Mouse (Mus musculus): ENCODE measurements at regions not wholly inside any gene's neighbourhood (a gene's known extent, or its start where the extent isn't known, plus 50 kb on each side); places are given as distances from the start of the nearest gene placed in this dataset.

DNA sequence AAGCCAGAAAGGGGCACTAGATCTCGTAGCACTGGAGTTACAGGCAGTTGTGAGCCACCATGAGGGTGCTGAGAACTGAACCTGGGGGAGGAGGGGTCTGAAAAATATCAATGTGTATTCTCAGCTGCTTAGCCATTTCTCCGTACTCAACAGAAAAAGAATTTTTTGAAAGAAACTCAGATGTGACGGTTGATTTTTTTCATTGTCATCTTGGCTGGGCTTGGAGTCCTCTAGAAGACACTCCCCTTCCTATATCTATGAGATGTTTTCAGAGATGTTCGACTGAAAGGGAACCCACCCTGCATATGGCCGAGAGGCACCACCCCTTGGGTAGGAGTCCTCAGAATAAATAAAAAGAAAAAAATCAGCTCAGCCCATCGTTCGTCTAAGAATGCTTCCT is 110.1 kb downstream of the Tomm20 start:
- ATAC-seq (replicated peaks; ENCODE audit: low FRiP score, poor library complexity, severe bottlenecking), result no peak

DNA sequence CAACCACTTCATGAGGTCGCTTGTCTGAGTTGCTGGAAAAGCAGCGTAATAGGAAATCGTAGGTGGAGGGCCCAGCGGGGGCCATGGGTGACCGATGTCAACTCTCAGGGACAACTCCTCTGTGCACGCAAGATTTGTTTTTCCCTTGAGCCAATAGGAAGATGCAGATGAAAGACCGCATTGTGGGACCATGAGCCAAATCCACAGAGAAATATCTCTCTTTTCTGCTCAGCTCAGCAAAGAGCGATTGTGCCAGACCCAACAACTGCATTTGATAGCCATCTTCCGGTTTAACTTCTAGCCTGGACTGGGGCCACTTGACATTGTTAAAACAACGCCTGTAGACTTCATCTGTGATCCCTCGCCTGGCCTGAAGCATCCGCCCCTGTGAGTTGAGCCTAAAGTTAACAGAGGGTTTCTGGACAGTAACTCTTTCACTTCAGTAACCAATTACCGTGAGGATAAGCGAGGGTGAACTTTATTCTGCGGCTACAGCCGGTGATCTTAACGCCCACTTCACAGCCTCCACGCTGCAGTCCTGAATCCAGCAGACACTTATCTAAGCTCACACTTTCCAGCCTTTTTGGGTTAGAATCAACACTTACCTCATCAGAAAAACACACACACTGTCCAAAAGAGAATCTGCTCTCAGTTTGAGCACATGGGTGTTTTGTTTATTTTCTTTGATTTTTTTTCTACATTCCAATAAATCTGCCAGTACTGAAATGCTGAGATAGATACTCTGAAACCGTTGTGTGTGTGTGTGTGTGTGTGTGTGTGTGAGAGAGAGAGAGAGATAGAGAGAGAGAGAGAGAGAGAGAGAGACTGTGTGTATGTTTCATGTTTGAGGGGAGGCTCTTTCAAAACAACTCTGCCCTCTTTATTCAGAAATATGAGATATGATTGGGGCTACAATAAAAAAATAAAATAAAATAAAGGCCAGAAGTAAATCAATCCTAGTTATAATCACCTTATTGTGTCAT is 111.9 kb downstream of the Tomm20 start:
- ATAC-seq (replicated peaks; ENCODE audit: low FRiP score, poor library complexity, severe bottlenecking), result peak; percentile 26; the same call in 1 of the 2 replicates

DNA sequence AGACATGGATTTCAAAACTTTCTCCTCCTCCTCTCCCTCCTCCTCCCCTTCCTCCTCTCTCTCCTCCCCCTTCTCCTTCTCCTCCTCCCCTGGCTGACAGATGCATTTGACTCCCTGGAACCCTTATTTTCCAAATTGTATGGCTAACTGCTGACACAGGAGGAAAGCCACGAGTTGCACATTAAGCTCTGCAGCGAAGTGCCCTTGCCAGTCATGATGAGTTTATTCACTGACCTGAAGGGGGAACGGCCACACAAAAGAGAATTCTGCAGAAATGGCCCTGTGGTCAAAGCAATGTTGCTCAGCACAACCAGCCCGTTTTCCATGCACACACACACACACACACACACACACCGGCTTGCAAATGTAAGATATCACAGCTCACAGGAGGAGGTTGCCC is 112.6 kb downstream of the Tomm20 start:
- peak; percentile 39; the same call in 1 of the 2 replicates for ATAC-seq (replicated peaks; ENCODE audit: low FRiP score, poor library complexity, severe bottlenecking)

DNA sequence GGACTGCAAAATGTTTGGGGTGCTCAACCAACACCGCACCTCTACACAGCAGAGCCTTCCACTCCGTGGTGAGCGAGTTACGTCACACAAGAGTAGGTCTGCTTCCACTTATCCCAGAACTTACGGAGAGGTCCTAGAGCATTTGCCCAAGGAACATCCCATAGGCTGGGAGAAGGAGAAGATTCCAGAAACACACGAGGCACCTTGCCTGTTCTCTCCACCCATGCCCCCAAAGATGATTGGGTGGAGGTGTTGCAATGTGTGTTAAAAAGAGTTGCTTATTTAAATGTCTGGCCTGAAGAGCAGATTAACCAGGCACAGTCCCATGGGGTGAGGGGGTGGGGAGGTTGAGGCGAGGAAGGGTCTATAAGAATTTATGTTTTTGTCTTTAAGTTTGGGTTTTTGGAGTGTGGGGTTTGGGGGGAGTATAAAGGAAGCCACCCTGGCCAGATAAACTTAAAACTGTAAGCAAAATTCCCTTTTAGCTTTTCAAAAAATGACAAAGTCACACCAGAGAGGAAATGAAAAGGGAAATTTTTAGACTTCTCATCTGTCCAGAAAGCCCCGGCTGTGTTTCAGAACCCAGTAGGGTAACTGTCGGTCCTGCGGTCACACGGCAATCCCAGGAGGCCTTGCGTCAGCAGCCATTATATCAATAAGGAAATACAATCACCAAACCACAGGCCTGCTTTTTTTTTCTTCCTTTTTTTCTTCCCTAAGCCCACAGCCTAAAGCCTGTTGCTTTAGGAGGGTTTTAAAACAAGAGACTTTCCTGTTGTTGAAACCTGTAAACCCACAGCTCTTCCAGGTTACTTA is 113.3 kb downstream of the Tomm20 start:
- no peak for ATAC-seq (replicated peaks; ENCODE audit: low FRiP score, poor library complexity, severe bottlenecking)

DNA sequence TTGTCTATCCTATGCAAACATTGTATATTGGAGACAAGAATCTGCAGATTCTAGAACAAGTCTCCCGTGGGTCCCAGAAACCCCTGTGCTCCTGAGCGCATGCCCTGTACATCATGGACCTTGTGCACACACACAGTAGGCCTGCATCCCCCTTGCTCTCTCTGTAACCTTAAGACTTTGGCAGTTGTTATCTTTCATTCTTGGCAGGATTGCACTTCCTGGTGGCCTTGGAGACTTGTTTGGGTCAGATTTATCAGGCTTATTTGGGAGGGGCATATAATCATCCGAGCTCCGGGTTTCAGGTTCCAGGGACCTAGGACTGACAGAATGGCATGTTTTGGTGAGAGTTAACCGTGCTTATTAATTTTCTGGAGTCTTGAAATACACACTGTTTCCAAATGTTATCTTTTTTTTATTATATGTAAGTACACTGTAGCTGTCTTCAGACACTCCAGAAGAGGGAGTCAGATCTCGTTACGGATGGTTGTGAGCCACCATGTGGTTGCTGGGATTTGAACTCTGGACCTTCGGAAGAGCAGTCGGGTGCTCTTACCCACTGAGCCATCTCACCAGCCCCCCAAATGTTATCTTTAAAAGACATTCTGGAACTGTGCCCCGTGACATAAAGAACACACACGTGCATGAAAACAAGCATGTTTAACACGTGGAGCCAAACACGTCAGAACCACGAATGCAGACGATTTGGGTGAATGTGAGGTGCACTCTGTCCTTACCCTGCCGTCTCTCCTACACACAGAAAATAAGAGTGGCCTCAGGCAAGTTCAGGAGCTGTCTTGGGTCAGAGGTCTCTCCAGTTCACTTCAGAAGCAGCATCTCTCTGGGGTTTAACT is 114.1 kb downstream of the Tomm20 start:
- ATAC-seq (replicated peaks; ENCODE audit: low FRiP score, poor library complexity, severe bottlenecking), result no peak

DNA sequence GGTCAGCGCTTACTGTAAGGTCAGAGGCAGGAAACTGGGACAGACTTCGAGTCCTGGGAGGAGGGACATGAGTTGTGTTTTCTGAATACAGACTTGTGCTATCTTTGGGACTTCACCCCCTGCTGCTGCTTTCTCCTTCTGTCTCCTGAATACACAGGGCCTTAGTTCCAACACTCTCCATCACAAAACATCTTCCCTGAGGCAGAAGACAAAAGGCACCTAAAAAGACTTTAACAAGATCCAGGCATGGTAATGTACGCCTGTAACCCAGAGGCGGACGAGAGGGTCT is 115.5 kb downstream of the Tomm20 start:
- no peak for ATAC-seq (replicated peaks; ENCODE audit: low FRiP score, poor library complexity, severe bottlenecking)

DNA sequence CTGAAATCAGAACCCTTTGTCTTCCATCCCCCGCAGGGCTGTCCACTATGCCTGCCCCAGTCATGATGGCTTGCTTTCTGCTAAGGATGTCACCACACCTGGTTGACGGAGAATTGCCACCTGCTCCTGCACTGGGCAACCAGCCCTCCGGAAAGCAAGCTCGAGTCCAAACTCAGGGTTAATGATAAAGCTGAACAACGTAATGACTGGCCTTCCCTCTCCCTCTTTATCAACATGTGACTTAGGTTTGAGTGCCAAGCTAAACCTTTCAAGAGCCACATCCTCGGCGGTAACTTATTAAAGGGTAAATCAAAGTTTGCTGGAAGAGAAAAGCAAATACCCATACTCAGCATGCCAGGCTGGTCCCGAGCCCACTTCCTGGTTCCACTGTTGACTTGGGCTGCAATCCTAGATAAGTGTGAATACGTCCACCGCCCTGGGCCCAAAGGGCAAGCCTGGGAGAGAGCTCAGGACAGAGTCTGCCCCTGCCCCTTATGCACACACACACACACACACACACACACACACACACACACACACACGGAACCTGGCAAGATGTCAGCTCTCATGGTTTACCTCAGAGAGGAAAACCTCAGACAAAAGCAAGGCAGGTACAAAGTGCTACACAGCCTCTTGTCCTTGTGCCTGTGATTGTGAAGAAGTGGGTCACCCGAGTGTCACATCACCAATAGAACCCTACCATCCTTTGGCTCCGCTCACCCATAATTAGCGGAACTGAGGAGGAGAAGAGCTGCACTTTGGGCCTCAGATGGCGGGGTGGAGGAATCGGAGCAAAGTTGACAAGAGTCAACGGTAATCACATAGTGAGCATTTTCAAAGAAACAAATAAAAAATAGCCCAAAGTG is 116.0 kb downstream of the Tomm20 start:
- ATAC-seq (replicated peaks; ENCODE audit: low FRiP score, poor library complexity, severe bottlenecking), result no peak

DNA sequence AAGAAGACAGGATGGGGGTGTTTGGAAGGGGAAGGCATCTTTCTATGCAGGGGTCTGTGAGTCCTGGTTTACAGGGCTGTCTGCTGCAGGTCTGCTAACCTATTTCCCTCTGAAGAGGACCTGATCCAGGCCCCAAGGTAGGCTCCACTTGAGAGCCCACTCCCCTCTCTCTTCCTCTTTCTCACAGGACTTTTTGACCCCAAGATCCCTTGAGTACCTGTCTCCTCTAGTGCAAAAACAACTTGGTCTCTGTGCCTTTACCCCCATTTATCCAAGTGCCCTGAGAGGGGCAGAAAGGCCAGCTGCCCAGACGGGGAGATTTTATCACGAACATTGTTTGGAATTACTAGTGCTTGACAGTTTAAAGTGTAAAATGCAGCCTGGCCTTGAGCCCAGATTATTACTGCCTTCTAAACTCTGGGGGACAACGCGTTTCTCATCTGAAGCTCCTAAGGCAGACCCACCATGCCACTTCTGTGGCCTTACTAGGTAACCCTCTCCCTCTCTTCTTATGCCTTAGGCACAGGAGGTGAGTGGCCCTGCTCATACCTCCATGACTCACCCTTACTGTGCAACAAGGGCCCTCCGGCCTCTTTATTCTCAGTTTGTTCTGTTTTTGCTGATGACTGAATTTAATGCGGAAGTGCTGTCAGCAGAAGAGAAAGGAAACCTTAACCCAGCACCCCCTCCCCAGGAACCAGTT is 117.8 kb downstream of the Tomm20 start:
- ATAC-seq (replicated peaks; ENCODE audit: low FRiP score, poor library complexity, severe bottlenecking), result no peak

DNA sequence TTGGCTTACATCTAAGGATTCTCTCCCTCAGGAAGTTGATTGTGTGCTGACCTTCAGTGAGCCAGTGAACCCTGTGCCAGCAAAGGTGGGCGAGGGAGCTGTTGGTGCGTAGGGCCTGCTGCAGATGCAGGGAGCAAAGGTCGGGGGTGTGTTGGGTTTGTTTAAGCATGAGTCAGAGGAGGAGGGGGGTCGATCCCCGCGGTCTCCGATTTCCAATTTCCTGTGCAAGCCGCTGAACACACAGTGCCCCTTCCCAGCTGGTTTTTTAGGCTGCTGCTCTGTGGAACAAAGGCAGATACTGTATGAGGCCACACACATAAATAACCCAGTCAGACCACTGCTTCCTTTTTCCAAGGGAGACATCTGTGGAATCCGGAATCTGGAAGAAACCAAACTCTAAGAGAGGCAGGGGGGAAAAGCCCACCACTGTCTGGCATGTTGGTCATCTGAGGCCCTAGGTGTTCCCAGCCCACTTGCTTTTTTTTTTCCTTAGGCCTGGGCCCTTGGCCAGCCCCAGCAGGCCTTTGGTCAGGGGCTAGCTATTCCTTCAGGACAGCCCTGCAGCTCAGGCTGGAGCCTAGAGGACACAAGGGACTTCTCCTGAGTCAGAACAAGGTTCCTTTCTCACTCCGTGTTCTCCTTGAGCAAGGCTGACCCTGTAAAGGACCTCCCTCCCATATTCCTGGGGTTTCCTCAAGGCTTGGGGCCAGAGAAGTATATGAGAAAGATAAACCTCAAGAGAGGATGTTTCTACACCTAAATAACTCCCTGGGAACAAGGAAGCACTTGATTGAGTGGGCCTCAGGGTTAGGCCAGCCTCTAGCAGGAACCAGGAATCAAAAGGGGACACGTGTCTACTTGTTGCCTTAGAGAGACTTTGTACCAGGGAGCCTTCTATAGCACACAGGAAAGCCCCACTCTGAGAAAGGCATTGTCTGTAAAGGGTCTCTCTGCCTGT is 119.0 kb downstream of the Tomm20 start:
- no peak for ATAC-seq (replicated peaks; ENCODE audit: low FRiP score, poor library complexity, severe bottlenecking)

DNA sequence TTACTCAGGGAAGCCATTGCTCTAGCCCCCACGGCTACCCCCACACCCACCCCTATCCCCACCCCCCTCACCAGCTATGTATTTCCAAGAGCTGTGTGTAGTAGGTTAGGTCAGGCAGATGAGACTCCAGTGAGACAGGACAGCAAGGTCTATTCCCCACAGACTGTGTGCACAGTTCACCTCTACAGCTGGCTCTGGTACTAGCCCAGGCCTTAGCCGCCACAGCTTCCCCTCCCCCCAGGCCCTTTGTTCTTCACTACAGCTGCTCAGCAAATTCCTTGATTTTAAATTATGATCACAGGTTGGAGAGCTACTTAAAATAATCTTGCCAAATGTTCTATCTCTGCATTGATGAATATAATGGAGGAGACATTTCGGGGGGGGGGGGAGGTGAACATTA is 119.8 kb downstream of the Tomm20 start:
- no peak for ATAC-seq (replicated peaks; ENCODE audit: low FRiP score, poor library complexity, severe bottlenecking)

DNA sequence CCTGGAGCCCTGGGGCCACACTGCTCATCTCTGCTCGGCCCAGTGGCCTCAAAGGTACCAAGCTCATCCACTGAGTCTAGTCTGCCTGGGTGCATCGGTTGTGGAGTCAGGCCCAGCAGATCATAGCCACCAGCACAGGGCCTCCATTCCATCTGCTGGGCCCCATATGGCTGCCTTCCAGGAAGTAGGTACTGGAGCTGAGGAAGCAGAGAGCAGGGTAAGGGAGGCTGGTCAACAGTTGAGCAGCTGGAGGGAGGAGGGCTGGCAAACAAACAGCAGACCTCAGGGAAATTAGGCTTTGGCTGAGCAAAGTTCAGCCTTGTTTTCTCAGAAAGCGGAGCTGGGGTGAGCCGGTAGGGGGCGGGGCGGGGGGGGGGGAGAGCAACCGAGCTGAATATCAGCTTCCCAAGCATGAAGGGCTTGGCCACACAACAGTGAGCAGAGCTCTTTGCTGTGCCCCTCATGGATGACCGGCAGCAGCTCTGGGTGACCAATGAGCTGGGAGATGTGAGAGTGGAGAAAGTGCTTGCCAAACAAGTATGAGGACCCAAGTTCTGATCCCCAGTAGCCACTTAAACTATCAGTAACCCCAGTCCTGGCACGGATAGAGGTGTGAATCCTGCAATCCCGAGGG is 121.0 kb downstream of the Tomm20 start:
- ATAC-seq (replicated peaks; ENCODE audit: low FRiP score, poor library complexity, severe bottlenecking), result 0 out of 2 replicates have a peak, but pooled peaks have one; percentile 23

DNA sequence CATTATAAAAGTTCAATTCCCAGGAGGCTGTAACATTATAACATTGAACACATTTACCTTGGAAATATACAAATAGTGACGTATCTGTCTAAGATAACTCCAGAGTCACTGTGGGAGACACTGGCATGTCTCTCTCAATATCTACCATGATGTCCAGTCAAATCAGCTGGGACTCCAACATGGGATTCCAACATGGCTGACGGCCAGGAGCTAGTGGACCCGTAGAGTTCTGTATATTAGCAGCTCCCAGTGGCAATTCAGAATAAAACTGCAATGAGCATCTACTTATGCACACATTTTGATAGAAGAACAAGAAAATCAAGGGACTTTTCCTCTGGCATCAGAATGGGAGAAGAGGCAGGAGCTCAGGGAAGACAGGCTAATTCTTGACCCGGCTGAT is 123.4 kb downstream of the Tomm20 start:
- ATAC-seq (replicated peaks; ENCODE audit: low FRiP score, poor library complexity, severe bottlenecking), result no peak

DNA sequence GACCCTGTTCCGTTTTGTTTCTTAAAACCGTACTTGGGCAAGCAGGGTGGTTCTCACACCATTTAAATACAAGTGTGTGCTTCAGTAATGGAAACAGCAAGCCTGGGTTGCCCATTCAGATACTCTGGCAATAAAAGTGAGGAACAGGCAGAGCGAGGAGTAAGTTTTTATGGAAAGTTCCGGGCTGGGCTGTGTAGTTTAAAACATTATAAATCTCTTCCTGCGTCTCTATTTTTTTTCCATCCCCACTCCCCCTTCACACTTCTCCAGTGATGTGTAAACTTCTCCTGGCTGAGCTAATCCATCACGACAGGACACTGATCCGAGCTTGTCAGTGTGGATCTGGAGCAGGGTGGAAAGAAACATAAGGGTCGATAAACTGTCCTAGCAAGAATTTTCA is 124.4 kb downstream of the Tomm20 start:
- ATAC-seq (replicated peaks; ENCODE audit: low FRiP score, poor library complexity, severe bottlenecking), result no peak

DNA sequence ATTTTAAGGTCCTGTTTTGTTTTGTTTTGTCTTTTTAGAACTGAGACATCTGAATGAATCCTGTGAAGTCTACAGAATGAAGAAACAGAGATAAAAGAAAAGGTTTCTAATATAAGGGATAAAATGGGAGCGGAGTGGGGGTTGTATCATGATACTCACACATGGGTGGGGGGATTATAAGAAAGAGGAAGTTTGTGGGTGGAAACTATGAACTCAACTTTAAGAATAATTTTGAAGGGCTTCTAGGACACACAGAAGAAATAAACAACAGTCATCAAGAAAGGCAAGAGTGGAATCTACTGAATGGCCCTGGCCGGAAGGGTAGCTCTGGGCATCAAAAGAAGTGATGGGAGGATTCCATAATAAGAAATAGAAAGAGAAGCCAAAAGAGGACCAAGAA is 125.1 kb downstream of the Tomm20 start:
- no peak for ATAC-seq (replicated peaks; ENCODE audit: low FRiP score, poor library complexity, severe bottlenecking)

DNA sequence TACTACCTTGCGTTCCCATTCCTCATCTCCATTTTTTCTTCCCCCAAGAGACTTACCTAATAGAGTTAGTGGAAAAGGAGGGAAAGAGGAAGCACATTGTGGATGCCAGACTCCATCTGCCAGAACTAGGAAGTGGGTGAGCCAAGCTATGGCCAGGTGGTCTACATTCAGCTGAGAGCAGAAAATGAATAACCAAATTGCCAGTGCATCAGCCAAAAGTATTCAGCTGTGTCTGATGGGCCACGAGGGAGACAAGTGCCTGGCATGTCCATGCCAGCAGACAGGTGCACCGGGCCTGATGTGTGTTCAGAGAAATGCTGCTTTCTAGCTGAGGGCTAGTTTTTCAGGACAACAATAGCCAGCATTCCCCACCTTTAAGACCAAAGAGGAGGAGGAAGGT is 126.4 kb downstream of the Tomm20 start:
- ATAC-seq (replicated peaks; ENCODE audit: low FRiP score, poor library complexity, severe bottlenecking), result no peak

DNA sequence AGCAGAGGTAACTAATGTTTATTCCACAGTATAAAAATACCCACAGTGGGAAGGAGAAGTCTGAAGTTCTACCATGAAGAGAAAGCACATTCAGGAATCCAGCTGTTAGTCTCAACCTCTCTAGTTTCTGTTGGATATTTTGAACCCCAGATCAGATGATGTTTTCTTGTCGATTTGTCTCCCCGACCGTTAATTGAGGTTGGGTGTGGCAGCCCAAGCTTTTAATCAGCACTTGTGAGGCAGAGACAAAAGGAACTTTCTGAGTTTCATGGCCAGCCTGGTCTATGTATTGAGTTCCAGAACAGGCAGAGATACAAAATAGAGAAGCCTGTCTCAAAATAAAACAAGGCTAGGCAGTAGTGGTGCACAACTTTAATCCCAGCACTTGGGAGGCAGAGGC is 129.5 kb downstream of the Tomm20 start:
- no peak for ATAC-seq (replicated peaks; ENCODE audit: low FRiP score, poor library complexity, severe bottlenecking)

DNA sequence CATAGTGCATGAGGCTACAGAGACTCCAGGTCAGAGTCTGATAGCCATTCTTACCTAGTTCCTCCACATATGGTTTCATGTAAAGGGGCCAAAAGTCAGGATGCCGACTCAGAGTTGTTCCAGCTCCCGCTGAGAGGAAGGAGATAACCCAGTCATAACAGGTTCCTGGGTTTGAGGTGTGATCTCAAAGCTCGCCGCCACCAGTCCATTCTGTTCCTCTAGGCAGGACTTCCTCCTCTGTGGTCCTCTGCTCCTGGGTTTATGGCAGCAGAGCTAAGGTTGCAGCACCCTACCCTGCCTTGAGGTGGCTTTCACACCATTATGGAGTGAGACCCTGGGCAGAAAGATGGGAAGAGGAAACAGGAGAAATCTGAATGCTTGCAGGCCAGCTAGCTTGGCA is 131.2 kb downstream of the Tomm20 start:
- no peak for ATAC-seq (replicated peaks; ENCODE audit: low FRiP score, poor library complexity, severe bottlenecking)

Data from erythroid progenitor cell, adult 5-6 weeks (primary cell).